Mouse (Mus musculus) lung, adult 2 months (tissue): ENCODE data around the gene Zfp536.

Source experiments
- CTCF ChIP-seq: fragments of 200-500 bp; IDR thresholded peaks from 2 replicates; pipeline ENCODE4 v1.5.1; 2011; ENCODE audit warnings: mild to moderate bottlenecking, low read length, control low read depth; ENCODE audit not compliant: insufficient read depth
- POLR2A ChIP-seq: fragments of 200-500 bp; IDR thresholded peaks from 2 replicates; pipeline ENCODE4 v1.6.1; 2011; ENCODE audit warnings: low read depth, mild to moderate bottlenecking, control low read depth, low read length, borderline replicate concordance; ENCODE audit errors: extremely low read depth

GRCm38 (mm10) chr7:37634812-37635211, 138.6 kb downstream of the Zfp536 start:
- TF ChIP-seq CTCF: no peak
- TF ChIP-seq POLR2A: no peak
